Mouse (Mus musculus) thymus, postnatal 25 days (tissue): Measurements from ENCODE around the gene Lrrc9.

ENCODE experiments used
- DNase-seq: peaks from one replicate; pipeline ENCODE4 v3.0.0; 2022

The Lrrc9 gene

GRCm38 (mm10) chr12:72476773-72477450, 35.2 kb downstream of the Lrrc9 start:
- DNase-seq: no peak

GRCm38 (mm10) chr12:72482226-72482625, 40.6 kb downstream of the Lrrc9 start:
- no peak for DNase-seq

- no peak for DNase-seq
Observed at GRCm38 (mm10) chr12:72484872-72485271, 43.2 kb downstream of the Lrrc9 start.

- no peak for DNase-seq
Observed at GRCm38 (mm10) chr12:72487498-72487897, 45.8 kb downstream of the Lrrc9 start.

GRCm38 (mm10) chr12:72489995-72490394, 48.3 kb downstream of the Lrrc9 start:
- no peak for DNase-seq

- DNase-seq: no peak
Observed at GRCm38 (mm10) chr12:72491063-72491719, 49.5 kb downstream of the Lrrc9 start.

GRCm38 (mm10) chr12:72496866-72497600, 55.4 kb downstream of the Lrrc9 start:
- DNase-seq: no peak

- no peak for DNase-seq
Observed at GRCm38 (mm10) chr12:72509606-72510005, 67.9 kb downstream of the Lrrc9 start.

- no peak for DNase-seq
Observed at GRCm38 (mm10) chr12:72515446-72515845, 73.8 kb downstream of the Lrrc9 start.

GRCm38 (mm10) chr12:72518114-72518728, 76.6 kb downstream of the Lrrc9 start:
- no peak for DNase-seq

GRCm38 (mm10) chr12:72519352-72519751, 77.7 kb downstream of the Lrrc9 start:
- DNase-seq: no peak

GRCm38 (mm10) chr12:72519855-72520254, 78.2 kb downstream of the Lrrc9 start:
- no peak for DNase-seq

GRCm38 (mm10) chr12:72520645-72521044, 79.0 kb downstream of the Lrrc9 start:
- peak; percentile 57 for DNase-seq

GRCm38 (mm10) chr12:72525588-72525987, 83.9 kb downstream of the Lrrc9 start:
- no peak for DNase-seq

- no peak for DNase-seq
Observed at GRCm38 (mm10) chr12:72532303-72532702, 90.6 kb downstream of the Lrrc9 start.

GRCm38 (mm10) chr12:72533986-72534385, 92.3 kb downstream of the Lrrc9 start:
- no peak for DNase-seq

- DNase-seq: no peak
Observed at GRCm38 (mm10) chr12:72535599-72535998, 93.9 kb downstream of the Lrrc9 start.

GRCm38 (mm10) chr12:72536021-72536597, 94.4 kb downstream of the Lrrc9 start, which contains the start of gene Pcnx4:
Gene Pcnx4, plus strand, starts transcription at chr12:72536383.
- peak; percentile 96 for DNase-seq

- no peak for DNase-seq
Observed at GRCm38 (mm10) chr12:72538571-72538970, 96.9 kb downstream of the Lrrc9 start.

- DNase-seq: no peak
Observed at GRCm38 (mm10) chr12:72554347-72554746, 112.7 kb downstream of the Lrrc9 start.

GRCm38 (mm10) chr12:72564281-72564795, 122.7 kb downstream of the Lrrc9 start:
- no peak for DNase-seq
